Mouse (Mus musculus) lung, postnatal 0 days (tissue): ENCODE data around the gene Man1b1. TPM values are rescaled to one million over a fixed set of nuclear protein-coding genes. Genes with fewer than 3 reads are reported as not detected.

Experiments used
- ATAC-seq: fragments of 200-750 bp; cut with Nextera tagmentation; 2 replicates; pipeline ENCODE4 v1.8.0; 2017; ENCODE audit warnings: moderate library complexity
- DNase-seq: peaks from one replicate; pipeline ENCODE4 v3.0.0-alpha.2; 2016; ENCODE audit warnings: low spot score
- H3K27ac ChIP-seq: fragments of 300-500 bp; sonication (generic); 2 replicates; pipeline ENCODE4 v1.5.1; 2014; ENCODE audit warnings: antibody characterized with exemption, mild to moderate bottlenecking, low read length, mixed read lengths
- H3K27me3 ChIP-seq: fragments of 300-500 bp; sonication (generic); replicated peaks from 2 replicates; pipeline ENCODE4 v1.6.1; 2014; ENCODE audit warnings: low read length, mixed read lengths; ENCODE audit not compliant: insufficient read depth
- H3K36me3 ChIP-seq: fragments of 300-500 bp; sonication (generic); 2 replicates; pipeline ENCODE4 v1.6.1; 2014; ENCODE audit warnings: low read length, mixed read lengths; ENCODE audit not compliant: insufficient read depth
- H3K4me1 ChIP-seq: fragments of 300-500 bp; sonication (generic); 2 replicates; pipeline ENCODE4 v1.6.1; 2014; ENCODE audit warnings: antibody characterized with exemption, low read depth, low read length, mixed read lengths; ENCODE audit not compliant: insufficient read depth
- H3K4me2 ChIP-seq: fragments of 300-500 bp; sonication (generic); replicated peaks from 2 replicates; pipeline ENCODE4 v1.6.1; 2014; ENCODE audit warnings: low read depth, mild to moderate bottlenecking, low read length, moderate library complexity, mixed read lengths
- H3K4me3 ChIP-seq: fragments of 300-500 bp; sonication (generic); 2 replicates; pipeline ENCODE4 v1.5.1; 2014; ENCODE audit warnings: low read depth, low read length
- H3K9ac ChIP-seq: fragments of 300-500 bp; sonication (generic); replicated peaks from 2 replicates; pipeline ENCODE4 v1.6.1; 2014; ENCODE audit warnings: low read depth, mild to moderate bottlenecking
- H3K9me3 ChIP-seq: fragments of 300-500 bp; sonication (generic); 2 replicates; pipeline ENCODE4 v1.6.1; 2016; ENCODE audit warnings: low read length, mixed read lengths
- CTCF ChIP-seq: IDR thresholded peaks from 2 replicates; pipeline ENCODE4 v1.5.1; 2016; ENCODE audit warnings: antibody characterized with exemption, mild to moderate bottlenecking
- EP300 ChIP-seq: IDR thresholded peaks from 2 replicates; pipeline ENCODE4 v1.6.1; 2016; ENCODE audit warnings: antibody characterized with exemption, mild to moderate bottlenecking, control low read depth
- WGBS: fragments of 180-500 bp; shearing (Covaris S2); extraction: QIAGEN DNeasy Blood & Tissue Kit; methylation state at CpG from one replicate; pipeline ENCODE4 v1.1.7; 2014; 5-methylcytosine and 5-hydroxymethylcytosine counted together
- polyA plus RNA-seq: library from polyadenylated mRNA; unstranded; fragments of >200 nt; fragmentation: Nextera tagmentation; extraction: Ambion mirVana; gene quantifications from 2 replicates; pipeline ENCODE4 v1.2.1, GENCODE M21; 2015

Man1b1 gene
- polyA plus RNA-seq, 1 experiment from 2014 or later: 36.8 TPM

DNA sequence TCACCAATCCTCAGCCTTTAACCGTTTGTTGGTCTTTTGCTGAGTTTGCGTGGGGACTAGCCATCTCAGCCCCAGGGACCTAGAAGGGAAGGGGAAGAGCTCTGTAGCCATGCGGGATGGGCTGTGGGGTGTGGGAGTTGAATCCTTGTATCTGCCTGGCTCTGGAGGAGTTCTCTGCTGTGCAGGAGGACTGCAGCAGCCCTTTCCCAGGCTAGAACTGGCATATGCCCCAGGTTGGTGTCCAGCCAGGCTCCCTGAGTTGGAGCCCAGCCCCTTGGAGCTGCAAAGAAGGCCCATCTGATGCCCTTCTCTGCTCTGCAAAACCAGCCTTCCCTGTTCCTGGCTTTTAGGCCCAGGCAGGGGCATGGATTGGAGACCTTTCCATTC lies 64.5 kb downstream of the Man1b1 start:
- H3K27me3 ChIP-seq: peaks cover 9% of the 10 kb centered on the region; the same call in 1 of the 2 replicates
- no peak overlapping the region for H3K9ac ChIP-seq
- H3K4me2 ChIP-seq: peak overlapping the region; percentile 73
- DNase-seq: no peak
- H3K36me3 ChIP-seq: no peaks in the 10 kb centered on the region
- no peak overlapping the region for H3K27ac ChIP-seq
- peaks cover 7% of the 10 kb centered on the region; the same call in 1 of the 2 replicates for H3K4me1 ChIP-seq
- ATAC-seq: no peak
- no peaks in the 10 kb centered on the region for H3K9me3 ChIP-seq
- H3K4me3 ChIP-seq: peak overlapping the region; percentile 36; the same call in 1 of the 2 replicates
- WGBS: 29% methylated on average over 3 of the region's 3 CpGs
- TF ChIP-seq CTCF (no peak), EP300 (no peak)

- TF ChIP-seq EP300 (no peak), CTCF (no peak)
- ATAC-seq (no peak), DNase-seq (no peak)
- Histone ChIP-seq H3K27me3 (peaks cover 9% of the 10 kb centered on the region; the same call in 1 of the 2 replicates), H3K9ac (no peak overlapping the region), H3K27ac (no peak overlapping the region), H3K4me1 (peaks cover 7% of the 10 kb centered on the region; the same call in 1 of the 2 replicates), H3K9me3 (no peaks in the 10 kb centered on the region), H3K4me2 (no peak overlapping the region), H3K4me3 (no peak overlapping the region), H3K36me3 (no peaks in the 10 kb centered on the region)
- WGBS: 59% methylated on average over 1 of the region's 1 CpGs
Measured at GRCm38 (mm10) chr2:25397010-25397409, 64.9 kb downstream of the Man1b1 start.

DNA sequence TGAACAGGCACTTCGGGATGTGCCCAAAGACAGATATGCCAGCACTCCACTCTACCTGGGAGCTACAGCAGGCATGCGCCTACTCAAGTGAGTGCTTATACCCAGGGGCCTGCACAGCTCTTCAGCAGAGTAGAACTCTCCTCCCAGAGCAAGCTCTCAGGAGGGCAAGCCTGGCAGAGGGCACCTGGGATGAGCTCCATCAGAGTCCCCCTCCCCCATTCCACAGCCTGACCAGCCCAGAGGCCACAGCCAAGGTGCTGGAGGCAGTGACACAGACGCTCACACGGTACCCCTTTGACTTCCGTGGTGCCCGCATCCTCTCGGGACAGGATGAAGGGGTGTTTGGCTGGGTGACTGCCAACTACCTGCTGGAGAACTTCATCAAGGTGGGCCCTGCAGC lies 65.9 kb downstream of the Man1b1 start:
- no peak overlapping the region for H3K27ac ChIP-seq
- no peak for ATAC-seq
- DNase-seq: no peak
- 86% methylated on average over 7 of the region's 7 CpGs for WGBS
- no peak overlapping the region for H3K4me2 ChIP-seq
- H3K27me3 ChIP-seq: peaks cover 20% of the 10 kb centered on the region
- no peaks in the 10 kb centered on the region for H3K9me3 ChIP-seq
- peaks cover 7% of the 10 kb centered on the region; the same call in 1 of the 2 replicates for H3K4me1 ChIP-seq
- TF ChIP-seq EP300 (no peak), CTCF (no peak)
- no peak overlapping the region for H3K9ac ChIP-seq
- no peak overlapping the region for H3K4me3 ChIP-seq
- no peaks in the 10 kb centered on the region for H3K36me3 ChIP-seq

DNA sequence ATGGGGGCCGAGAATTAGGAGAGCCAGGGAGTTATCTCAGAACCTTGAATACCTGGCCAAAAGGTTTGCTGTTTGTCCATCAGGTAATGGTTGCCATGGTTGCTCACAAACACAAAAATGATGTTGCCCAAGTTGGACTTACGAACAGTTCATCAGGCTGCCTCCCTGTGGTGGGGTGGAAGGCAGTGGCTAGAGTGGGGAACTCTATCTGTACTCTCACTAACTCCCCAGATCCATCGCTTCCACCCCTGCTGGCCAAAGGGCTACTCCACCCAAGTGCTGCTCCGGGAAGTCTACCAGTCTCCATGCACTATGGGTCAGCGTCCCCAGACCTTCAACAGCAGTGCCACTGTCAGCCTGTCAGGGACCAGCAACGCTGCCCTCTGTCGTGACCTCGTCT lies 66.9 kb downstream of the Man1b1 start, which contains the start of gene Npdc1:
Npdc1 (plus strand) TSS at position 301 of the 400 bp plus-strand sequence.
- Histone ChIP-seq H3K27ac (no peak within 1 kb of the TSS), H3K9me3 (no peaks in the 10 kb centered on the region), H3K4me2 (no peak within 1 kb of the TSS), H3K4me3 (no peak within 1 kb of the TSS), H3K27me3 (peaks cover 23% of the 10 kb centered on the region), H3K4me1 (peaks cover 7% of the 10 kb centered on the region; the same call in 1 of the 2 replicates), H3K36me3 (no peaks in the 10 kb centered on the region), H3K9ac (no peak within 1 kb of the TSS)
- 52% methylated on average over 8 of the region's 8 CpGs for WGBS
- DNase-seq (no peak), ATAC-seq (no peak)
- TF ChIP-seq EP300 (no peak), CTCF (no peak)

DNA sequence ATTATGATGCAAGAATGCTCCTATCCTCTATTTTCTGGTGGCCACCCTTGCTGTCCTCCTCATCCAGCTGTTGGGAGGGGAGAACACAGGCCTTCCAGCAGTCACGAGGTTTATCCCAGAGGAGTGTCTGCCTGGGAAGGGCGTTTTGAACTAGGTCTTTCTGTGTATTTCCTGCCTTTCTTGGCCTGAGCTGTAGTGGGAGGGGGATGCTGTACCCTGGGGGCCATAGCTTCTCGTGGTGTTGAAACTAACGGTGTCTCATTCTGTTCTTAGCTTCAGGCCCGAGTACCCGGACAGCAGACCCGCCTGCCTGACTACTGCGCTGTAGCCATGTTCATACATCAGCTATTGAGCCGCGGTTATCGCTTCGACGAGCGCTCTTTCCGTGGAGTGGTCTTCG lies 68.2 kb downstream of the Man1b1 start:
- WGBS: 16% methylated on average over 16 of the region's 16 CpGs
- no peak for ATAC-seq
- no peak for DNase-seq
- Histone ChIP-seq H3K27me3 (peaks cover 22% of the 10 kb centered on the region), H3K4me3 (no peak overlapping the region), H3K9me3 (no peaks in the 10 kb centered on the region), H3K4me2 (peak overlapping the region; percentile 28; the same call in 1 of the 2 replicates), H3K4me1 (peaks cover 4% of the 10 kb centered on the region; the same call in 1 of the 2 replicates), H3K9ac (no peak overlapping the region), H3K27ac (no peak overlapping the region), H3K36me3 (no peaks in the 10 kb centered on the region)
- TF ChIP-seq EP300 (no peak), CTCF (no peak)

- H3K4me2 ChIP-seq: peak overlapping the region; percentile 28
- no peak overlapping the region for H3K9ac ChIP-seq
- no peaks in the 10 kb centered on the region for H3K36me3 ChIP-seq
- no peaks in the 10 kb centered on the region for H3K9me3 ChIP-seq
- ATAC-seq (peak; percentile 43), DNase-seq (peak; percentile 76)
- peaks cover 4% of the 10 kb centered on the region; the same call in 1 of the 2 replicates for H3K4me1 ChIP-seq
- no peak for TF ChIP-seq EP300
- peak; percentile 74 for TF ChIP-seq CTCF
- no peak overlapping the region for H3K27ac ChIP-seq
- H3K27me3 ChIP-seq: peaks cover 20% of the 10 kb centered on the region
- H3K4me3 ChIP-seq: no peak overlapping the region
- 5% methylated on average over 17 of the region's 17 CpGs for WGBS
Measured at GRCm38 (mm10) chr2:25400764-25401163, 68.6 kb downstream of the Man1b1 start.

Other genes with a start within 250 kb of the Man1b1 start
- 11.9 and 14.6 TPM in 2 replicates for gene Noxa1, start 237.2 kb upstream of the Man1b1 start, polyA plus RNA-seq
- 14.1 and 16.0 TPM in 2 replicates for gene Nrarp, start 151.6 kb upstream of the Man1b1 start, polyA plus RNA-seq
- 13.8 and 14.8 TPM in 2 replicates for gene Tor4a, start 135.5 kb upstream of the Man1b1 start, polyA plus RNA-seq
- 74.0 and 80.1 TPM in 2 replicates for gene Nelfb, start 120.8 kb upstream of the Man1b1 start, polyA plus RNA-seq
- gene Stpg3, start 117.7 kb upstream of the Man1b1 start, polyA plus RNA-seq: 0.12 TPM in 1 of 2 replicates, not detected in the other
- 0.32 and 0.98 TPM in 2 replicates for gene Fam166a, start 113.6 kb upstream of the Man1b1 start, polyA plus RNA-seq
- 344 and 386 TPM in 2 replicates for gene Tubb4b, start 107.6 kb upstream of the Man1b1 start, polyA plus RNA-seq
- gene Slc34a3, start 98.0 kb upstream of the Man1b1 start, polyA plus RNA-seq: not detected in 2 replicates
- 0.10 TPM in 1 of 2 replicates, not detected in the other for gene Rnf224, start 95.6 kb upstream of the Man1b1 start, polyA plus RNA-seq
- 3.4 TPM in 2 replicates for gene Rnf208, start 90.1 kb upstream of the Man1b1 start, polyA plus RNA-seq
- gene Cysrt1, start 89.9 kb upstream of the Man1b1 start, polyA plus RNA-seq: 0.69 and 0.85 TPM in 2 replicates
- 4.1 and 4.3 TPM in 2 replicates for gene AL732309.1, start 85.5 kb upstream of the Man1b1 start, polyA plus RNA-seq
- 43.2 and 44.9 TPM in 2 replicates for gene Tmem203, start 76.9 kb upstream of the Man1b1 start, polyA plus RNA-seq
- 7.2 and 7.4 TPM in 2 replicates for gene Tprn, start 69.7 kb upstream of the Man1b1 start, polyA plus RNA-seq
- 146 and 173 TPM in 2 replicates for gene Ssna1, start 59.9 kb upstream of the Man1b1 start, polyA plus RNA-seq
- 88.4 and 89.0 TPM in 2 replicates for gene Anapc2, start 59.9 kb upstream of the Man1b1 start, polyA plus RNA-seq
- gene Tmem210, start 44.2 kb upstream of the Man1b1 start, polyA plus RNA-seq: not detected in 2 replicates
- 42.2 and 46.5 TPM in 2 replicates for gene Lrrc26, start 42.4 kb upstream of the Man1b1 start, polyA plus RNA-seq
- 0.30 and 0.36 TPM in 2 replicates for gene Grin1, start 13.2 kb upstream of the Man1b1 start, polyA plus RNA-seq
- gene Dpp7, start 24.0 kb downstream of the Man1b1 start, polyA plus RNA-seq: 10.5 and 11.1 TPM in 2 replicates
- 74.4 and 75.5 TPM in 2 replicates for gene Uap1l1, start 33.3 kb downstream of the Man1b1 start, polyA plus RNA-seq
- 2.2 and 2.4 TPM in 2 replicates for gene Sapcd2, start 40.0 kb downstream of the Man1b1 start, polyA plus RNA-seq
- gene Entpd2, start 63.5 kb downstream of the Man1b1 start, polyA plus RNA-seq: 2.6 and 2.8 TPM in 2 replicates
- gene Npdc1, start 67.0 kb downstream of the Man1b1 start, polyA plus RNA-seq: 42.7 and 45.3 TPM in 2 replicates
- gene Fut7, start 90.9 kb downstream of the Man1b1 start, polyA plus RNA-seq: 0.32 and 0.45 TPM in 2 replicates
- 2.7 and 4.0 TPM in 2 replicates for gene Abca2, start 96.4 kb downstream of the Man1b1 start, polyA plus RNA-seq
- gene Clic3, start 124.5 kb downstream of the Man1b1 start, polyA plus RNA-seq: 633 and 715 TPM in 2 replicates
- gene Paxx, start 128.8 kb downstream of the Man1b1 start, polyA plus RNA-seq: 67.4 and 68.9 TPM in 2 replicates
- 5.8 and 6.1 TPM in 2 replicates for gene Ptgds, start 137.7 kb downstream of the Man1b1 start, polyA plus RNA-seq
- gene Lcn12, start 161.6 kb downstream of the Man1b1 start, polyA plus RNA-seq: not detected in 2 replicates
- gene Fbxw5, start 168.4 kb downstream of the Man1b1 start, polyA plus RNA-seq: 39.7 and 43.4 TPM in 2 replicates
- gene C8g, start 169.4 kb downstream of the Man1b1 start, polyA plus RNA-seq: 2.6 and 3.2 TPM in 2 replicates
- gene Traf2, start 214.6 kb downstream of the Man1b1 start, polyA plus RNA-seq: 20.7 and 21.0 TPM in 2 replicates
- gene Edf1, start 225.5 kb downstream of the Man1b1 start, polyA plus RNA-seq: 297 and 329 TPM in 2 replicates
- gene Mamdc4, start 242.5 kb downstream of the Man1b1 start, polyA plus RNA-seq: 0.31 and 1.2 TPM in 2 replicates
- 97.7 and 103 TPM in 2 replicates for gene Phpt1, start 242.9 kb downstream of the Man1b1 start, polyA plus RNA-seq
- 0.07 TPM in 1 of 2 replicates, not detected in the other for gene Ajm1, start 249.4 kb downstream of the Man1b1 start, polyA plus RNA-seq